Mouse (Mus musculus): ENCODE results near the gene Stk32b. TPM values are rescaled to one million over a fixed set of nuclear protein-coding genes. Genes with fewer than 3 reads are reported as not detected.

The Stk32b gene
- polyA plus RNA-seq, 1 experiment: not detected

- no peak for TF ChIP-seq E2F4 (IDR thresholded peaks at IDR 0.05; ENCODE audit: insufficient read depth)
- TF ChIP-seq POLR2A (IDR thresholded peaks at IDR 0.05; ENCODE audit: insufficient read length, low read depth): no peak
- TF ChIP-seq CEBPB (IDR thresholded peaks at IDR 0.05; ENCODE audit: insufficient read depth, poor library complexity, severe bottlenecking): no peak
- no peak for TF ChIP-seq MAX (IDR thresholded peaks at IDR 0.05; ENCODE audit: low read depth)
- TF ChIP-seq MYOD1 (IDR thresholded peaks at IDR 0.05; ENCODE audit: control insufficient read depth in 1 of 3, insufficient read length in 2 of 3, low read depth in 2 of 3): no peak
- TF ChIP-seq USF1 (IDR thresholded peaks at IDR 0.05; ENCODE audit: low read depth): no peak
- no peak for TF ChIP-seq MYOG (IDR thresholded peaks at IDR 0.05; ENCODE audit: control insufficient read depth in 1 of 3, insufficient read depth in 1 of 3, insufficient read length in 2 of 3, low read depth in 2 of 3)
- no peak for TF ChIP-seq POLR2AphosphoS2 (IDR thresholded peaks at IDR 0.05; ENCODE audit: insufficient read length, low read depth)
- TF ChIP-seq TCF3 (IDR thresholded peaks at IDR 0.05; ENCODE audit: insufficient read length, low read depth): no peak
- no peak for TF ChIP-seq REST (IDR thresholded peaks at IDR 0.05; ENCODE audit: insufficient read depth, insufficient read length)
- no peak for TF ChIP-seq TCF12 (IDR thresholded peaks at IDR 0.05; ENCODE audit: insufficient read depth, poor library complexity, severe bottlenecking)
- TF ChIP-seq SRF (IDR thresholded peaks at IDR 0.05; ENCODE audit: control insufficient read depth, insufficient read length, low read depth): no peak
- no peak overlapping the region for H3K4me2 ChIP-seq (ENCODE audit: low read depth)
These were observed 35.3 kb upstream of the Stk32b start for GRCm38 (mm10) chr5:37752027-37752967.

GRCm38 (mm10) chr5:37743889-37744707 lies 27.1 kb upstream of the Stk32b start:
- no peak for TF ChIP-seq E2F4 (IDR thresholded peaks at IDR 0.05; ENCODE audit: insufficient read depth)
- no peak for TF ChIP-seq SRF (IDR thresholded peaks at IDR 0.05; ENCODE audit: control insufficient read depth, insufficient read length, low read depth)
- TF ChIP-seq MYOG (IDR thresholded peaks at IDR 0.05; ENCODE audit: control insufficient read depth in 1 of 3, insufficient read depth in 1 of 3, insufficient read length in 2 of 3, low read depth in 2 of 3): no peak
- no peak for TF ChIP-seq TCF12 (IDR thresholded peaks at IDR 0.05; ENCODE audit: insufficient read depth, poor library complexity, severe bottlenecking)
- no peak for TF ChIP-seq POLR2AphosphoS2 (IDR thresholded peaks at IDR 0.05; ENCODE audit: insufficient read length, low read depth)
- no peak for TF ChIP-seq USF1 (IDR thresholded peaks at IDR 0.05; ENCODE audit: low read depth)
- TF ChIP-seq TCF3 (IDR thresholded peaks at IDR 0.05; ENCODE audit: insufficient read length, low read depth): no peak
- TF ChIP-seq MYOD1 (IDR thresholded peaks at IDR 0.05; ENCODE audit: control insufficient read depth in 1 of 3, insufficient read length in 2 of 3, low read depth in 2 of 3): no peak
- TF ChIP-seq MAX (IDR thresholded peaks at IDR 0.05; ENCODE audit: low read depth): no peak
- no peak for TF ChIP-seq POLR2A (IDR thresholded peaks at IDR 0.05; ENCODE audit: insufficient read length, low read depth)
- TF ChIP-seq CEBPB (IDR thresholded peaks at IDR 0.05; ENCODE audit: insufficient read depth, poor library complexity, severe bottlenecking): no peak
- TF ChIP-seq REST (IDR thresholded peaks at IDR 0.05; ENCODE audit: insufficient read depth, insufficient read length): no peak
- Histone ChIP-seq H3K4me2 (ENCODE audit: low read depth) (no peak overlapping the region), H3K36me3 (ENCODE audit: control insufficient read depth, insufficient read depth) (no peaks in the 10 kb centered on the region), H3ac (ENCODE audit: control insufficient read depth, insufficient read length) (no peak overlapping the region), H3K4me3 (no peak overlapping the region), H3K79me2 (ENCODE audit: control insufficient read depth, insufficient read depth) (no peaks in the 10 kb centered on the region), H3K27me3 (ENCODE audit: control insufficient read depth, insufficient read depth, insufficient read length) (peaks cover 8% of the 10 kb centered on the region)

More at GRCm38 (mm10) chr5:37752027-37752967, 35.3 kb upstream of the Stk32b start:
- Histone ChIP-seq H3K27me3 (ENCODE audit: control insufficient read depth, insufficient read depth, insufficient read length) (no peaks in the 10 kb centered on the region), H3ac (ENCODE audit: control insufficient read depth, insufficient read length) (no peak overlapping the region), H3K79me2 (ENCODE audit: control insufficient read depth, insufficient read depth) (no peaks in the 10 kb centered on the region), H3K36me3 (ENCODE audit: control insufficient read depth, insufficient read depth) (no peaks in the 10 kb centered on the region), H3K4me3 (no peak overlapping the region)

GRCm38 (mm10) chr5:37736213-37736612 lies 19.2 kb upstream of the Stk32b start:
- TF ChIP-seq SRF (IDR thresholded peaks at IDR 0.05; ENCODE audit: control insufficient read depth, insufficient read length, low read depth) (no peak), MAX (IDR thresholded peaks at IDR 0.05; ENCODE audit: low read depth) (no peak), TCF12 (IDR thresholded peaks at IDR 0.05; ENCODE audit: insufficient read depth, poor library complexity, severe bottlenecking) (no peak)
- H3K36me3 ChIP-seq (ENCODE audit: control insufficient read depth, insufficient read depth): no peaks in the 10 kb centered on the region
- no peaks in the 10 kb centered on the region for H3K27me3 ChIP-seq (ENCODE audit: control insufficient read depth, insufficient read depth, insufficient read length)
- no peak overlapping the region for H3K4me2 ChIP-seq (ENCODE audit: low read depth)
- no peaks in the 10 kb centered on the region for H3K79me2 ChIP-seq (ENCODE audit: control insufficient read depth, insufficient read depth)
- H3K4me3 ChIP-seq: no peak overlapping the region
- no peak overlapping the region for H3ac ChIP-seq (ENCODE audit: control insufficient read depth, insufficient read length)

DNA sequence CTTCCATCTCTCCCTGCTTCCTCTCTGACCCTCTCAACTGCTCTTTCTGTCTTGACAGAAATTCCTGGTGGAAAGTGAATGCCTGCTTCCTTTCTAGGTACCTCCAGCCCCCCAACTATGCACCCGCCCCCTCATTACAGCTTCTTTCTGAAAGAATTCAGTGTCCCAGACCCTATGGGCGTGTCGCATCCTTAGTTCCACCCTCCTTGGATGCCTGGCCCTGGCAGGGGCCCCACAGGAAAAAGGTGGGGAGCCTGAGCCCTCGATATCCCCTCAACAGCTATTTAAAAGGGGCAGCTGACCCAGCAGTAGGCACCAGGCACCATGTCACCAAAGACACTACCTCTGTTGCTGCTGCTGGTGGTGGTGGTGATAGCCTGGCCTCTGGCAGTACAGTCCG lies 18.3 kb upstream of the Stk32b start, which contains the start of gene Cytl1:
TSS of gene Cytl1 (plus strand) at position 296 of the 400 bp plus-strand sequence.
- no peak within 1 kb of the TSS for H3K4me2 ChIP-seq (ENCODE audit: low read depth)
- H3K79me2 ChIP-seq (ENCODE audit: control insufficient read depth, insufficient read depth): no peaks in the 10 kb centered on the region
- TF ChIP-seq E2F4 (IDR thresholded peaks at IDR 0.05; ENCODE audit: insufficient read depth) (no peak), MAX (IDR thresholded peaks at IDR 0.05; ENCODE audit: low read depth) (no peak), POLR2AphosphoS2 (IDR thresholded peaks at IDR 0.05; ENCODE audit: insufficient read length, low read depth) (no peak)
- H3K27me3 ChIP-seq (ENCODE audit: control insufficient read depth, insufficient read depth, insufficient read length): no peaks in the 10 kb centered on the region
- H3K36me3 ChIP-seq (ENCODE audit: control insufficient read depth, insufficient read depth): no peaks in the 10 kb centered on the region
- no peak within 1 kb of the TSS for H3ac ChIP-seq (ENCODE audit: control insufficient read depth, insufficient read length)
- H3K4me3 ChIP-seq: no peak within 1 kb of the TSS

Measured in myocyte (in vitro differentiated cells).